ENCODE assay signal across 1 mouse cellular context in the genomic region with DNA sequence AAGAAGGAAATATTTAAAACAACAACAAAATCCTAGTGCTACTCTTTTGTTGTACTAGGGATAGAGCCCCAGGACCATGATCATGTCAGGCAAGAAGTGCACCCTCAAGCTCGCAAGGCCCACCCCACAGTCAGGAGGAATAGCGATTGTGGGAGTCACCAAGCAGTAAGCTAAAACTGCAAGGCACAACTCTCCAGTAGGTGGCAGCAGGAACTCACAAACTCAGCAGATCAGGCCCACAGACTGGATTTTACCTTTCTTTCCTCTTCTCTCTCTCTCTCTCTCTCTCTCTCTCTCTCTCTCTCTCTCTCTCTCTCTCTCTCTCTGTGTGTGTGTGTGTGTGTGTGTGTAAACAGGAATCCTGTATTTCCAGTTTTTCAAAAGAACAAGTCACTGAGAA.
TF ChIP-seq lines count a peak whose summit lies in the region.

No protein-coding gene starts in this region.

TF ChIP-seq in CH12.LX, 34 proteins besides CTCF, POLR2A, EP300 and RAD21 (continued from another document):
- no peak for TF ChIP-seq SIN3A (IDR thresholded peaks at IDR 0.05; ENCODE audit: low read length)
- TF ChIP-seq UBTF (IDR thresholded peaks at IDR 0.05; ENCODE audit: low read depth, low read length), result no peak
- TF ChIP-seq JUN (IDR thresholded peaks at IDR 0.05; ENCODE audit: insufficient read depth, low read depth, low read length), result no peak
- no peak for TF ChIP-seq TCF12 (IDR thresholded peaks at IDR 0.05; ENCODE audit: low read depth, low read length)
- no peak for TF ChIP-seq KAT2A (IDR thresholded peaks at IDR 0.05; ENCODE audit: insufficient replicate concordance, low read length)
